In genomic region chr9:60150511-60150910, GRCm38 (mm10) we compare ENCODE assay signal across 28 mouse cellular contexts.
"Had no signal": no experiment of that assay in that cellular context is flagged by ENCODE, and none has a peak within 500 bp of the region (broad histone marks: within the 10 kb centered on the region; RNA-seq: fewer than 3 reads in every experiment).

No protein-coding gene starts in this region.

- H3K36me3 ChIP-seq: limb, embryonic 10.5 days; limb, embryonic 12.5 days; limb, embryonic 13.5 days; limb, embryonic 15.5 days; liver, embryonic 12.5 days; liver, embryonic 13.5 days; liver, embryonic 15.5 days; midbrain, embryonic 12.5 days; midbrain, embryonic 15.5 days; neural tube, embryonic 12.5 days; neural tube, embryonic 13.5 days had no signal

- DNase-seq: left cerebral cortex, postnatal 4 days; liver; liver, embryonic 13.5 days; liver, postnatal 0 days; lung, adult 18-20 months; lung, embryonic 14.5 days; lung, postnatal 10 days; lung, postnatal 14 days; lung, postnatal 36 days; lung, postnatal 4 days; midbrain, embryonic 14.5 days had no signal

- H3K27ac ChIP-seq: left cerebral cortex, adult 2 months; limb, embryonic 10.5 days; limb, embryonic 12.5 days; limb, embryonic 13.5 days; limb, embryonic 15.5 days; liver, embryonic 12.5 days; liver, embryonic 13.5 days; liver, embryonic 14.5 days; liver, embryonic 15.5 days; macrophage; midbrain, embryonic 12.5 days; midbrain, embryonic 15.5 days; neural tube, embryonic 12.5 days; neural tube, embryonic 13.5 days had no signal

- H3K27me3 ChIP-seq: limb, embryonic 12.5 days; limb, embryonic 15.5 days; liver, embryonic 12.5 days; liver, embryonic 13.5 days; liver, embryonic 15.5 days; megakaryocyte, embryonic 14.5 days; midbrain, embryonic 12.5 days; midbrain, embryonic 15.5 days; neural tube, embryonic 12.5 days; neural tube, embryonic 13.5 days had no signal

- H3K4me2 ChIP-seq: limb, embryonic 12.5 days; limb, embryonic 13.5 days; limb, embryonic 15.5 days; liver, embryonic 11.5 days; liver, embryonic 12.5 days; liver, embryonic 13.5 days; liver, embryonic 15.5 days; lung, embryonic 14.5 days; midbrain, embryonic 12.5 days; midbrain, embryonic 15.5 days; neural tube, embryonic 12.5 days; neural tube, embryonic 13.5 days had no signal

- H3K9me3 ChIP-seq: limb, embryonic 10.5 days; limb, embryonic 13.5 days; limb, embryonic 15.5 days; liver, embryonic 12.5 days; liver, embryonic 13.5 days; liver, embryonic 15.5 days; midbrain, embryonic 12.5 days; midbrain, embryonic 15.5 days; neural tube, embryonic 12.5 days; neural tube, embryonic 13.5 days had no signal

- H3K4me1 ChIP-seq: limb, embryonic 15.5 days; liver, embryonic 12.5 days; liver, embryonic 13.5 days; liver, embryonic 15.5 days; megakaryocyte, embryonic 14.5 days had no signal

- ATAC-seq: liver, embryonic 12.5 days; liver, postnatal 0 days; lung, postnatal 0 days; midbrain, embryonic 15.5 days had no signal

- H3K9ac ChIP-seq: limb, embryonic 12.5 days; limb, embryonic 13.5 days; limb, embryonic 15.5 days; liver, embryonic 12.5 days; liver, embryonic 13.5 days; liver, embryonic 14.5 days; liver, embryonic 15.5 days; liver, postnatal 0 days; lung, embryonic 14.5 days; midbrain, embryonic 12.5 days; midbrain, embryonic 15.5 days; neural tube, embryonic 12.5 days; neural tube, embryonic 13.5 days had no signal

- H3K4me3 ChIP-seq: left cerebral cortex, adult 2 months; limb, embryonic 10.5 days; limb, embryonic 12.5 days; limb, embryonic 13.5 days; limb, embryonic 15.5 days; liver, embryonic 12.5 days; liver, embryonic 13.5 days; liver, embryonic 15.5 days; megakaryocyte, embryonic 14.5 days; midbrain, embryonic 12.5 days; midbrain, embryonic 15.5 days; myocyte; neural tube, embryonic 12.5 days; neural tube, embryonic 13.5 days had no signal
